Mouse (Mus musculus) megakaryocyte progenitor cell, adult 5-6 weeks (primary cell): Measurements from ENCODE around the gene Nsd2. TPM values are rescaled to one million over a fixed set of nuclear protein-coding genes. Genes with fewer than 3 reads are reported as not detected.

Experiments
- ATAC-seq: replicated peaks from 2 replicates; pipeline ENCODE4 v1.8.0; 2016; ENCODE audit warnings: mild to moderate bottlenecking, moderate TSS enrichment, inconsistent platforms; ENCODE audit not compliant: poor library complexity
- total RNA-seq, 2 experiments: library from RNA; stranded (forward) in 1 of 2; stranded (reverse) in 1 of 2; fragments of 157-497, 149-512 nt in 1 of 2; fragments of 200-1000 nt in 1 of 2; gene quantifications; 2 replicates each; pipeline versions ENCODE4 v1.2.3 to v1.2.4; 2015 to 2017

The Nsd2 gene
- 60.1 and 64.1 TPM in 2 replicates for total RNA-seq (2015)
- 85.5 and 127 TPM in 2 replicates for total RNA-seq (2017)

DNA sequence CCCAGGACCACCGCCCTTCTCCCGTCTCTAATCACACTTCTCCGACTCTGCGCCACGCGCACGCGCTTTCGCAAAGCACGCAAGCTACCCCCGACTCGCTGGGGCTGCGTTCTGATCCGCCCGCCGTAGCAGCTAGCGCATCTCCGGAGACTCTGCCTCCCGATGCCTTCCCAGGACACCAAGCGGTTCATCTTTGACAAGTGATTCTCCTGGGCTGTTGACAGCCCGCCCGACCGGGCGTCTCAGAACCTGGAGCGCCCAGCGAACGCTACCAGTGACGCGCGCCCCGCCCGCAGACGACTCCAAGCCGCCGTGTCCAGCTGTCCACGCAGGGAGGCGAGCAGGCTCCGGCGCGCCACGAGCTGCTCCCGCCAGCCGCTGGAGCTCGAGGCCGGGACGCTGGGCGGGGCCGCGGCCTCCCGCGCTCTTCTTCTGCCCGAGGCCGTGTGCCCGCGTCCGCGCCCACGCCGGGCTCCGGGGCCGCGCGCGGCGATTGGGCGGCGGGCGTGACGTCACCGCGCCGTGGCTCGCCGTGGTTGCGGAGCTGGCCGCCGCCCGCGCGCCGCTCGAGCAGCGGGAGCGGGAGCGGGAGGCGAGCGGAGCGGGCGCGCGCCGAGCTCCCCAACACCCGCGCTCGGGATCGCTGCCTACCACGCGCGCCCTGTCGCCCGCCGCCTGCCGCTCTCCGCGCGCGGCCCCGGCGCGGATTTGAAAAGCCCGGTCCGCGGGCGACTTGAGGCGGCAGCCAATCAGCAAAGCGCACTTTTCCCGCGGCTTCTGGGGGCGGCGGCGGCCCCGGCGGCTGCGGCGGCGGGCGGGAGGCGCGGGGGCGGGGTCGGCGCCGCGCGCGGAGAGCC lies at the start of gene Nsd2:
TSS of gene Nsd2 (plus strand) at position 850 of the 857 bp plus-strand sequence.
- ATAC-seq = peak; percentile 69

DNA sequence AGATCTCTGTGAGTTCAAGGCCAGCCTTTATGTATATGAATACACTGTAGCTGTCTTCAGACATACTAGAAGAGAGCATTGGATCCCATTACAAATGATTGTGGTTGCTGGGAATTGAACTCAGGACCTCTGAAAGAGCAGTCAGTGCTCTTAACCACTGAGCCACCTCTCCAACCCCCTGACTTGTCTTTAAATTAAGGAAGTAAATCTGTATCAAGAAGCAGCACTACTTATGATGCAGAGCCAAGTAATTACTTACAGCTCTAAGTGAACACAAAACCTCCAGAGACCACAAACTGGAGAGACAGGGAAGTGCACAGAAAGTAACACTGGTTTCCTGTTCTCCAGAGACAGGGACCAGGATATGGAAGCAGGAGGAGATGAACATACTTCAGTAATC lies 43.3 kb upstream of the Nsd2 start:
- no peak for ATAC-seq

DNA sequence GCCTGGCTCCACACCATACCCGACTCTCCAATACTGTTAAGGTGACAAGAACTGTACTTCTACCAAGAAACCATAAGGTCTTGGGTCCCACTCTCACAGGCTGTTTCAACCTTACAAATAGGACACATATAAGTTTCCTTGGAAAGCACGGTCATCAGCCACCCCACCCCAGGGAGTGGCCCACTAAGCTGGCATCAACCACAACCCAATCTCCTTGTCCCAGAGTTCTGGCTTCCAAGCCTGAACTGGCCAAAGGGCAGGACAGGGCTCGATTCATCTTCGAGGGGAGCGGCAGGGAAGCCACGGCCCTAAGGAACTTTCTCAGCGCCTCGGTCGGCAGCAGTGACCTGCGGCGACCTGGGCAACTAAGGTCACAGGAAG lies 38.6 kb upstream of the Nsd2 start:
- peak; percentile 25 for ATAC-seq

DNA sequence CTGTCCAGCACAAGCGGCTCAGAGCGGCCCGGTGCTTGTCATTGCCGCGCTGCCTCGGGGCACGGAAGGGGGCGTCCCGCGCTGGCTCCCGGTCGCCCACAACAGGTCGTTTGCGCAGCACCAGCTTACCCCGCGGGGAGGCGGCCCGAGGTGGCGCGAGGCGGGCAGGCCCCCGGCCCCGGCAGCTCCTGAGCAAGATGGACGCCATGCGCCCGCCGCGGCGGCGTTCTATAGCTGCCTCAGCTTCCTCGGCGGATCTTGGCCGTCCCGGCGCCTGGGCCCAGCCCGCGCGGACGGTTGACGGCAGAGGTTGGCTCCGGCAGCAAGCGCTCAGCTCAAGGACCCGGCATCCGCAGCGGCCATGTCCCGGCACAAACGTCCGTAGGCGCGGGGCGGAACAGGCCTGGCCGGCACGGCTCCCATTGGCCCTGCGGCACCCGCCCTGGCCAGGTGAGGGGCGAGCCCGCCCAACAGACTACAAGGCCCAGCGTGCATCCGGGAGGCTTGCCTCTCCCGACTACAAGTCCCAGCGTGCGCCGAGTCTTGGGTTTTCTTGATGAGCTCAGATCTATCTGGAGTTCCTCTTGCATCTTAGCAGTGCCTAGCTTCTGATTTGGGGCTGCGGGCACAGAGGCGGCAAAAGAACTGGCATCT lies 38.1 kb upstream of the Nsd2 start, which contains the start of gene Letm1:
TSS of gene Letm1 (minus strand) at position 473 of the 654 bp plus-strand sequence.
- ATAC-seq = peak; percentile 99

DNA sequence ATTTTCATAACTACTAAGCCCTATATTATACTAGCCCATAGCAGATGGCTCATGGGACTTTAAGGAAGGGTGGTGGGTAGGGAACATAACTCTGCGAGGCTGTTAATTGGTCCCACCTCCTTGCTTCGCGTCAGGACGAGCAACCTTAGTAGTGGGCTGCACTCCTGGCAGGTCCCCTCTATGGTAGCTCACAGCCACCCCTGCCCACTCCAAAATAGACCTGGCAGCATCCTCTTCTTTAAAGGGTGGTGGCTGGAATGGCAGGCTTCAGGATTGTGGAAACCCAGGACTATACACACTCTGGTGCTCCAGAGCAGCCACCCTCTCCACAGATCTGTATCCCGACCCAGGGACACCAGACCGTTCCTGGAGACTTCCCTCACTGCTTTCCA lies 37.5 kb upstream of the Nsd2 start:
- no peak for ATAC-seq

DNA sequence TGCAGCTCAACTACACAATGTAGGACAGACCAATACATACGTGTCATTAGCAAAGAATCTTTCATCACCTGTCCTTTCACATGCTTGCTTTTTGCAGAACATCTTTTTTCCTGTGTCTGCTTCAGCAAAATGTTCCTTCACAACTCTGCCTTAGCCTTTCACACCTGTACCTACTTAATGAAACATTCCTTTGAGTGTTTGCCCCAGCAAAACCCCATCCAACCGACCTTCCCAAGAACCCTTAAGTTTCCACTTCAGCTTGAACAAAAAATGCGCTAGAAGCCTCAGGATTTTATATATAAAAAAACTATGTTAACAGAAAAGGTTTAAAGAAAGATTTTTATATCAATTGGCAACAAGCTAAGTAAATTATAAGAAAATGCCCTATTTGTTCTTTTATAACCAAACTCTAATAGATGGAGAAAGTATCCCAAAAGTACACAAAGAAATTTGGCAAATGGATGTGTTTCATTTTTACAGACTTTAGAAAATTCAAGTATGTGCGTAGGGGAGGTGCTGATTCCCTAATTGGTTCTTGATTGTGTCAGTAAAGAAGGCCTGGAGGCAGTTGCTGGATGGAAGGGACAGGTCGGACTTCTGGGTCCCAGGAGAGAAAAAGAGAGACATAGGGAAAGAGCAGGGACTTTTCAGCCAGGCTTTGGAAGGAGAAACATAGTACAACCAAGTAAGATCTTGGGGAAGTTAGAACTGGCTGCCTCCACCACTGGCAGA lies 28.4 kb upstream of the Nsd2 start:
- no peak for ATAC-seq

DNA sequence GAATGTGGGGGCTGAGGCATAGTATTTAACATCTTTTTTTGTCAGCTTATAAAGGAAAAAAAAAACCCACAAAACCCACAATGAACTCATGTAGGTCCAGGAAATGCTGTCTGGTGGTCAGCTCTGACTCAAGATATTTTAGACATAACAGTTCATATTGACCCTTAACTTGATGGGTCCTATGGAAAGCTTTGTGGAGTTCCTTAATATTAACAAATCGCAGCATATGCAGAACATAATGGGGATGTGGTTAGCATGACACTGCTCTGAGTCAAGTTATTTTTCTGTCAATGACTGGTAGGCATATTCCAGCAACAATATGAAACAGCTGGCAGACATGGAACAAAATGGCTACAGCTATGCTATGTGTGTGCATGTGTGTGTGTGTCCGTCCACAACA lies 17.2 kb upstream of the Nsd2 start:
- no peak for ATAC-seq

DNA sequence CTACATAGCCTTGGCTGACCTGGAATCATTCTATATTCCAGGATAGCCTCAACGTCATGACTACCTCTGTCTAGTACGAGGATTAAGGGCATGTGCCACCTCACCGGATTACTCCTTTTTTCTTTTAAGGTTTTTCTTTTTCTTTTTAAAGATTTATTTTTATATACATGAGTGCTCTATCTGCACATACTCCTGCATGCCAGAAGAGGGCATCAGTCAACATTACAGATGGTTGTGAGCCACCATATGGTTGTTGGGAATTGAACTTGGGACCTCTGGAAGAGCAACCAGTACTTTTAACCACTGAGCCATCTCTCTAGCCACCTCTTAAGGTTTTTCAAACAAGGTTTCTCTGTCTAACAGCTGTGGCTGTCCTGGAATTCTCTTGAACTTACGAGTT lies 9.0 kb upstream of the Nsd2 start:
- ATAC-seq = no peak

DNA sequence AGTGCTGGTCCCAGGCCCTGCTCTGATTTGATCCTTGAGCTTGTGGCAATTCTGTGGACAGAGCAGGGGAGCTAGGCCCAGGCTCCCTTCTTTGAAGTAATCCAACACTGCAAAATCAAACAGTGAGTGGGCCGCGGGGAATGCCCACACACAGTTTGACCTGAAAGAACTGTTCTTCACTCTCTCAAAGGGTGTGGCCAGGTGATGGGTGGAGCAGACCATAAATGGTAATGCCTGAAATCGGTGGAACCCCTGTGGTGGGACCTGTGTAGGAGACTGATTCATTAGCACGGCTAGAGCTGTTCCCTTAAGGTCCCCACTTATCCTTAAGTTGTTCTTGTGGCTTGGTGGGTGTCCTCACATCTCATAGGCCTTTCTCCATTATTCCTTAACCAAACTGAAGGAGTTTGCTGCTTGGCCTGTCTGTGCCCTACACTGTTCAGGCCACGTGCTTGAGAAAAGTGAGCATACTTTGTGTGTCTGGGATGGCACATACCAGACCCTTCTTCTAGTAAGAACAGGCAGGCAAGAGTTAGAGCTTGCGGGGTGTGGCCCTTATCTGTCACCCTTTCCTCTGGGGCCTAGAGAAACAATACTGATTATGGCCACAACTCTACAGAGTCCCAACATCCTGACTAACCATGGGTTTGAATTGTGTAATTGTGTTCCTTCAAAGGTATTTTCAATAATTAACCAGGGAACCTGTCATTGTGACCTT lies 4.4 kb upstream of the Nsd2 start:
- ATAC-seq = no peak

DNA sequence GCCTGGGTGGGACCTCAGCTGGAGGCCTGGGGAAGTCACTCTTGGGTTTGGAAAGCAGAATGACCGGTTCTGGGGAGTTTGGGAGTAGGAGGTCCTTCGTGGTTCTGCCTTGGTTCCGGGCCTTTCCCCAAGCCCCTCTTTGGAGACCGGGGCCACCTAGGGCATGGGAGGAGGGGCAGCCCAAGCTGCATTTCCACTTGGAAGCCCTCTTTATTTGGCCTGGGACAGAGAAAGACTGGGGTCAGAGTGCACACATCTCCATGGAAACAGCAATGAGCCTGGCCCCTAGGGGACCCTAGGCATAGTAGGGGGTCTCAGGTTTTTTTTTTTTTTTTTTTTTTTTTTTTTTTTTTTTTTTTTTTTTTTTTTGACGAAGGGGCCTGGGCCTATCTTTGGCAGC lies 2.4 kb upstream of the Nsd2 start:
- ATAC-seq = no peak

DNA sequence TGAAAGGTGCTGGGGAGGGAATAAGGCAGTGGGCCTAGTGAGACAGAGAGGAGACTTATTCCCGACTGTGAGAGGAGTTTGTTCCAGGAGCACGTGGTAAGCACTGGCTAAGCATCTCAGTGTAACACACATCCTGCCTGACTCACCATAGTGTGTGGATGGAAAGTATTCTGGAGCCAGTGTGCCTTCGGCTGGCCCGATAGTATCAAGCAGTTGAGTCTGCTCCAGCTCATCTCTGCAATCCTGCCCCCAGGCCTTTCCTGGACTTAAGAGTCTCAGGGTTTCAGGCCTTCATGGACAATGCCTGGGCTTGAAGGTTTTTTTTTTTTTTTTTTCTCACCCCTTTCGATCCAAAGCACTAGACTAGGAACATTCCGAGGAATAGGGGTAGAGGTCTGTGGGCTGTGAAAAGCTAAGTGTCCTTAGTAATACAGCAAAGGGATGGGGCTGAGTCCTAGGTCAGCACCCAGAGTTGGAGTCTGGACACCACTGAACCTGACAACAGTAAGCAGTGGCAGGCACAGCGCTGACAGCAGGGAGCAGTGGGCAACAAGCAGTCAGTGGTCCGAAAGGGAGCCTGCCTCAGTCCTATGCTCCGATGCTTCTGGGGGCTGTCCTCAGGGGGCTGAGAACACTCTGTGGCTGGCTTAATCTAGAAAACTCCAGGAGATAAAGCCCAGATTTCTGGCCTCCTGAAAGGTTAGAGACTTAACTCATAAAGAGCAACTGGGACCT lies 1.2 kb upstream of the Nsd2 start:
- no peak for ATAC-seq

DNA sequence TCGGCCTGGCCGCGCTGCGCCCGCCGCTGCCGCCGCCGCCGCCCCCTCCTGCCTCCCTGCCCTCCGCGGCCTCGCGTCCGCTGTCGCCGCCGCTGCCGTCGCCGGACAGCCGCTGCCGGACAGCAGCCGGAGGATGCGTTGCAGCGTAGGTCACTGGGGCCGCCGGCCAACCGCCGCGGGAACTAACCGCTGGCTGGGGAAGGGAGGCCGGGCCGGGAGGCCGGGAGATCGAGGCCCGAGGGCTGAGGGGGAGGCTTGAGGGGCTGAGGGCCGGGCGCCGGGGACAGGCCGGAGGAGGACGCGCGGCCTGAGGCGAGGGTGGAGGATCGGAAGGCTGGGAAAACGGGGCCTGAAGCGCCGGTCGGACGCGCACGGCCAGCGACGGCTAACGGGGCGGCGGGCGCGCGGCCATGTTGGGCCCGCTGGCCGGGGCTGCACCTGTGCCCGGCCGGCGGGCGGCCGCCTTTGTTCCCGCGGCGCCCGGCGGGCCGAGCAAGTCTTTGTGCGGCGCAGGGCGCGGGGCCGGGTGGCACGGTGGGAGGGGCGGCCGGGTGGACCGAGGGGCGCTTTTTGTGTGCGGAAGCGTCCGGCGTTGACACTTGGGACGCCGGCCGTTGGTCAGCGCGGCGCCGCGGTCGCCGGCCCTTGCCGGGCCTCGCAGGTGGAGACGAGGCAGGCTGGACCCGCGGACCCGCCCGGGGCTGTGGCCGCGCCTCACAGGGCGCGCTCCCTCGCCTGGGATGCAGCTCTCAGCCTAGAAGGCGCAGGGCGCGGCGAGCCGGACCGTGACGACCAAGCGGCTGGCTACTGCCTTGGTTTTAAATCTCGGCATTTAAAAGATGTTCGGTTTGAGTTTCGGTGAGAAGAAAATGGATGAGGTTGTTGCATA lies 452 bp downstream of the Nsd2 start:
- ATAC-seq = no peak

DNA sequence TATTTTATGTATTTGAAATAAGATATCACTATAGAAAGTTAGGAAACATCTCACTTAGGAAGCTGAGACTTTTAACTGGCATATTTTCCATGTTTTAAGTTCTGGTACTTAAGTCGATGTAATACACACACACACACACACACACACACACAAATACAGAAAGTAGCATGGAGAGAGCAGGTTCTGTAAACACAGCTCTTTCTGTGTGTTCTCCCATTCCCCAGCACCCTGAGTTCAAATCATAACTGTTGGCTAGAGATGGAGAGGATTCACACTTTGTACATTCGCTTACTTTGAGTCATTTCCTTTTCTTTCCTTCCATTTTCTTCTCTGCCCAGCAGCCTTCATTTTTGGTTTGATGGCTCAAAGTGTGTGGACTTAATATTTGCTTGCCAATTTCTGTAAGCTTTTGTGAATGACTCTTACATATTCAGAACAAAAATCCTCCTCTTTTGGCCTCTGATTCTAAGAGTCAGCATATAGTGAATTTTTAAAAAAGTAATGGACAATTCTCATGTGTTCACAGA lies 1.4 kb downstream of the Nsd2 start:
- ATAC-seq = no peak

DNA sequence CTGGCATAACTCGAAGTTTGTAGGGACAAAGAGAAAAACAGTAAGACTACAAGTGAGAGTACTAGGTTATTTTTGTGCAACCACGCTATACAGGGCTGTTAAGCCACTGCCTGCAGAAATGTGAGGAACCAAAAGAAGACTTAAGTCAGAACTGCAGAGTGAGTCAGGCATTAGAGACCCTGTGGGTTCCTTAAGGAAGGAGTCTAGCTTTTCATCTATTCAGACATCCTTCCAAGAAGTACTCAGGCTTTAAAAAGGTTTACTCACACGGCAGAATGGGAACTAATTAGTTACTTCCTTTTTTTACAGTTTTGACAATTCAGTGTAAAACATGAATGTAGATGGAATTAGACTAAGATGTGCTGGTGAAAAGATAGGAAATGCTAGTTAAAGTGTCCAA lies 1.9 kb downstream of the Nsd2 start:
- no peak for ATAC-seq

DNA sequence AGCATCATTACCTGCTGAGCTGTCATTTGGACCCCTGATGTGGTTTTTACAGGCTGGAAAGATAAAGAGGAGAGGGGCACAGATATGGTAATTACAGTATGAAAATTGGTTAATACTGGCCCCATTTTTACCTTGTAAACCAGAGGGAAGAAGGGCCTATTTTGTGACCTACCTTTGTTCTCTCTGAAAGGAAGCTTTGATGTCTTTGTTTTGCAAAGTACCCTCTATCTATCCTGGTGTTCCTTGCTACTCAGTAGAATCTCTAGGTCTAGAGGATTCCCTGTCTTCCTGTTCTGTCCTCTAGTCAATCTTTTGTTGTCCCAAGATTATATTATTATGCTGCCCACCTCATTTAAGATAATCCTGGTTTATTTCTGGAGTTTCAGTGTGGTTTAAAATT lies 5.5 kb downstream of the Nsd2 start:
- ATAC-seq = no peak

DNA sequence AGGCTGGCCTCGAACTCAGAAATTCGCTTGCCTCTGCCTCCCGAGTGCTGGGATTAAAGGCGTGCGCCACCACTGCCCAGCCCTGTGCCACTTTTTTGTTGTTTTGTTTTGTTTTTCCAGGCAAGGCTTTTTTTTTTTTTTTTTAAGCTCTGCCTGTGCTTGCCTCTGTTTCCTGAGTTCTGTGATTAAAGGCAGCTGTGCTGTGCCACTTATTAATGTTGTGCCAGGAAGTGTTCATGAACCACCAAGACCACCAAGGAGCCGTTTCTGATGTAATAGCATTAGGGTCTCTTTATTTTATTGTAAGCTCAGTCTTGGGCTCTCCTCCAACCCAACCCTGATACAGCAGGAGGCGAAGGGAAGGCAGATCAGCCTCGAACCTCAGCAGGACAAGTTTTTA lies 7.6 kb downstream of the Nsd2 start:
- no peak for ATAC-seq

DNA sequence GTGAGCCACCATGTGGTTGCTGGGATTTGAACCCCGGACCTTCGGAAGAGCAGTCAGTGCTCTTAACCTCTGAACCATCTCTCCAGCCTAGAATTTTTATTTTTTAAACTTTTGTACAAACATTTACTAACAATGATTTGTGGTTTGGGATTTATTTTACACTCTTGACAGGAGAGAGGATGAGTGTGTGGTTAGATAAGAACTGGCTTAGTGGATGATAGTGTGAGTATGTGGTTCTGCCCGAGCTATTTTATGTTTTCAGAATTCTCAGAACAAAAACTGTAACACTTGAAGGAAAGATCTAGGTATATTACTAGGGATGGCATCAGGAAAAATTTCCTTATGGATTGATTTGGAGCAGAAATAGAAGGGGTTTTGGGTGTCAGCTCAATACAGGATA lies 9.4 kb downstream of the Nsd2 start:
- no peak for ATAC-seq

DNA sequence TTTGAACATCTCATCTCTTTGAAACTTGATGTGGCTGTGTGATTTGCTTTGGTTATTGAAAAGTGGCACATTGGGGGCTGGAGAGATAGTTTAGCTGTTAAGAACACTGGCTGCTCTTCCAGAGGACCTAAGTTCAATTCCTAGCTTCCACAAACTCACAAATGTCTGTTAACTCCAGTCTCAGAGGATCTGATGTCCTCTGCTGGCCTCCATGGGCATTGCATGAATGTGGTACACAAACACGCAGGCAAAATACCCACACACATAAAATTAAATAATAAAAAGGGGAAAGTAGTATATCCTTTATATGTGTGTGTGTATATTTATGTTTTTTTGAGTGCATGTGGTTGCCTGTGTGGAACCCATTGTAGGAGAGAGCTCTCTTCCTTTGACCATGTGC lies 10.3 kb downstream of the Nsd2 start:
- peak; percentile 61; the same call in 1 of the 2 replicates for ATAC-seq

DNA sequence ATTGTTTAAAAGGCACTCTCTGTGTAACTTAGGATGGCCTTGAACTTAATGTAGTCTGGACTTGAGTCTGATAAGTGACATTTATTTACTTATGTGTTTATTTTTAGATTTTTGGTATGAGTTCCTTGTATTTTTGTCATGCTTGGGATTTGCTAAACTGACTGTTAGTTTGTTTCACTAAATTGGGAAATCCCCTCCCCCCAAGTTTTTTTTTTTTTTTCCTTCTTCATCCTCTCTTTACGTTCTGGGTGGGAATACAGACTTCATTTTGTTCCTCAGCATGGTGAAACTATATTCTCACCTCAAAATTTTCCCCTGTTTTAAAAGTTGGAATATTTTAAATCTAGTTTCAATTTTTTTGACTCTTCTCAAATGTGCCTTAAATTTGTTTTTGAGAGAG lies 20.8 kb downstream of the Nsd2 start:
- ATAC-seq = no peak
